Mouse (Mus musculus) C2C12 (cell line): ENCODE data around the gene Ccdc33. TPM values are rescaled to one million over a fixed set of nuclear protein-coding genes. Genes with fewer than 3 reads are reported as not detected.

Experiments
- H3K27me3 ChIP-seq: one replicate; pipeline ENCODE4 v1.6.1; 2011; ENCODE audit not compliant: control insufficient read depth, insufficient read depth, insufficient read length
- H3K36me3 ChIP-seq: one replicate; pipeline ENCODE4 v1.6.1; 2011; ENCODE audit not compliant: control insufficient read depth, insufficient read depth
- H3K4me3 ChIP-seq: one replicate; pipeline ENCODE4 v1.5.1; 2011; ENCODE audit warnings: mild to moderate bottlenecking, control low read depth; ENCODE audit not compliant: poor library complexity, insufficient read depth, severe bottlenecking
- H3K79me2 ChIP-seq: one replicate; pipeline ENCODE4 v1.6.1; 2011; ENCODE audit not compliant: control insufficient read depth, insufficient read depth
- H3K79me3 ChIP-seq: one replicate; pipeline ENCODE4 v1.6.1; 2011; ENCODE audit warnings: low read depth, control low read depth
- H3ac ChIP-seq: one replicate; pipeline ENCODE3; 2011; ENCODE audit warnings: low read depth; ENCODE audit not compliant: control insufficient read depth, insufficient read length
- CEBPB ChIP-seq: IDR thresholded peaks from one replicate; pipeline ENCODE4 v1.6.1; 2011; ENCODE audit warnings: low read depth, mild to moderate bottlenecking, control low read depth, moderate library complexity
- CTCF ChIP-seq: IDR thresholded peaks from one replicate; pipeline ENCODE4 v1.5.1; 2011; ENCODE audit not compliant: control insufficient read depth, insufficient read depth, insufficient read length
- FOSL1 ChIP-seq: IDR thresholded peaks from one replicate; pipeline ENCODE4 v1.8.0; 2011; ENCODE audit warnings: mild to moderate bottlenecking, low read length; ENCODE audit not compliant: poor library complexity, insufficient read depth, severe bottlenecking
- MAX ChIP-seq: IDR thresholded peaks from one replicate; pipeline ENCODE4 v1.6.1; 2011; ENCODE audit warnings: mild to moderate bottlenecking, control low read depth
- MYOD1 ChIP-seq: IDR thresholded peaks from one replicate; pipeline ENCODE4 v1.6.1; 2011; ENCODE audit warnings: low read depth; ENCODE audit not compliant: control insufficient read depth, insufficient read length
- MYOG ChIP-seq: IDR thresholded peaks from one replicate; pipeline ENCODE4 v1.6.1; 2011; ENCODE audit not compliant: control insufficient read depth, insufficient read length; ENCODE audit errors: extremely low read depth
- USF1 ChIP-seq: IDR thresholded peaks from one replicate; pipeline ENCODE4 v1.6.1; 2011; ENCODE audit warnings: low read depth, mild to moderate bottlenecking, control low read depth, moderate library complexity
- polyA plus RNA-seq: library from polyadenylated mRNA; unstranded; fragments of >200 nt; fragmentation: generic; extraction: Trizol; gene quantifications from one replicate; pipeline ENCODE4 v1.2.1, GENCODE M21; 2012; ENCODE audit warnings: missing spikeins

Gene Ccdc33
- polyA plus RNA-seq, 1 experiment, result not detected

DNA sequence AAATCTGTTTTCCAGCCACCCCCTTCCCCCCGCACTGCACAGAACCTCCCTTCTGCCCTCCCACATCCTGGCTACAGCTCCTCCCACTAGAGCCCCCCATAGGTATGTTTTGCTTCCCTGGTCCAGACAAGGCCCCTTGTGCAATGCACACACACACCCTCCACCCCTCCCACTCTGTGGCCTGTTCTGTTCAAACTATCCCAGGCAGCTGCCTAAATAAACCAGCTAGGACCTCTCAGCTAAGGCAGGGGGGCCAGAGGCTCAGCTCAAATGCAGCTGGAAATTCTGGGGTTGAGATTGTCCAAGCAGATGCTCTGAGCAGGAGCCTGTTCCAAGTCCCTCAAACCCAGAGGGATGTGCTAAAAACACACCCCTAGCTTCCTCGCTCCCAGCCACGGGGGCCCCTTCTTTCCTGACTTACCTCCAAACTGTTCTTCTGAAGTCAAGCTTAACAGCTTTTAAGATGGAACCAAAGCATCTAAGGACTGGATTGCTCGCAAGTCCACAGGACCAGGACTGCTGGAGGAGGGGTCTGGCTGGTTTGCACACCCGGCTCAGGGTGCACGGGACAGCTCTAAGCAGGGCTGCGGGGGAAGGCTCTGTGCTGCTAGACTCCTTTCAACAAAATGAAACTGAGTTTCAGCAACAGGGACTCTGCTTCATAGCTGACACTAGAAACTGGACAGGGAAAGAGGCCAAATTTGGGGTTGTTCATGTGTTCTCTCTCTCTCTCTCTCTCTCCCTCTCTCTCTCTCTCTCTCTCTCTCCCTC, 40.1 kb upstream of the Ccdc33 start:
- TF ChIP-seq CEBPB, result no peak
- TF ChIP-seq MYOG, result no peak
- TF ChIP-seq MYOD1, result no peak
- TF ChIP-seq MAX, result no peak
- Histone ChIP-seq H3K36me3 (no peaks in the 10 kb centered on the region), H3ac (no peak overlapping the region), H3K4me3 (no peak overlapping the region), H3K27me3 (no peaks in the 10 kb centered on the region), H3K79me3 (no peaks in the 10 kb centered on the region), H3K79me2 (no peaks in the 10 kb centered on the region)

DNA sequence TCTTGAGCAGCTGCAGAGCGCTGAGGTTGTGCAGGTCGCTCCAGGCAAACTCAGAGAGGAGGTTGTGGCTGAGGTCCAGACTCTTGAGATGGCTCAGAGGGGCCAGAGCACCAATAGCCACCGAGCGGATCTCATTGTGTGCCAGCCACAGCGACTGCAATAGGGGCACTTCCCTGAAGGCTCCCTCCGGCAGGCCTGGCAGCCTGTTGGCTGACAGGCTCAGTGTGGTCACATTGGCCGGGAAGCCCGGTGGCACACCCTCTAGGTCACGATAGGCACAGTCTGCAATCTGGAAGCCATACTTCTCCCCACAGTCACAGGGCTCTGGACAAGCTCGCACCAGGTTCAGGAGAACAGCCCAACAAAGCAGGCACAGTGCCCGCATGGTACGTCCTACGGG, 39.2 kb upstream of the Ccdc33 start:
- Histone ChIP-seq H3K4me3 (no peak overlapping the region), H3K27me3 (no peaks in the 10 kb centered on the region)

DNA sequence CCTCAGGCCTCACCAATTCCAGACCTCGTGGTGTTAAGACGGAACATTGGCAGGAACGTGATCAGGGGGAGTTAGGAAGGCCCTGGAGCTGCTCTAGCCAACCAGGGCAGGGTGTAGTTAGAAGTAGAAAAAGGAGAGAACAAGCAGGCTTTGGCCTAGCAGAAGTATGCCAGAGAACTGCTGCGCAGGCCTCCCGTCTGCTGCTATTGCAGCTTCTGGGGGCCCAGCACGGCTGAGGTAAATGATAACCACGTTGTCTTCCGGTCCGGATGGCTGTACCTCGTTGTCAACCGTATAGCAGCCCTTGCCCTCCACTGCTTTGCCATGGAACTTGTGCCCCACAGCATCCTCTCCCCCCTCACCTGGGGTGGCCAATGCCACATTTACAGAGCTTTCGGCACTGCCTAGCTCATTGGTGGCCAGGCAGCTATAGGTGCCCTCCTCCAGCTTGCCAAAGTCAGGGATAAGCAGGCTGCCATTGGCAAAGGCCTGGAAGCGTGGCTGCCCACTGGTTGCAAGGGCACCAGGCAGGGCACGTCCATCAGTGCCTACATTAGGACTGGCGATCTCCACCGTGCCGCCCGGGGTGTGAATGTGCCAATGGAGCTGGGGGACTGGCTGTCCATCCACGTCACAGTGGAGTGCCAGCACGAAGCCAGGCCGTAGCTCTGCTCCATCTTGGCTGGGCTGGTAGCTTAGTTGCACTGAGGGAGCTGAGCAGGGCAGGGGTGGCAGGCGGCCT, 38.4 kb upstream of the Ccdc33 start:
- H3K79me2 ChIP-seq, result no peaks in the 10 kb centered on the region
- H3K36me3 ChIP-seq, result no peaks in the 10 kb centered on the region
- no peaks in the 10 kb centered on the region for H3K27me3 ChIP-seq
- no peak overlapping the region for H3ac ChIP-seq
- TF ChIP-seq MYOG (no peak), MYOD1 (no peak), FOSL1 (no peak), CTCF (no peak), MAX (no peak), USF1 (no peak), CEBPB (no peak)
- H3K4me3 ChIP-seq, result no peak overlapping the region
- no peaks in the 10 kb centered on the region for H3K79me3 ChIP-seq

More for the DNA sequence above, 39.2 kb upstream of the Ccdc33 start:
- TF ChIP-seq MAX (no peak), USF1 (no peak), CEBPB (no peak), MYOD1 (no peak), CTCF (no peak), FOSL1 (no peak), MYOG (no peak)
- Histone ChIP-seq H3ac (no peak overlapping the region), H3K79me3 (no peaks in the 10 kb centered on the region), H3K79me2 (no peaks in the 10 kb centered on the region), H3K36me3 (no peaks in the 10 kb centered on the region)

DNA sequence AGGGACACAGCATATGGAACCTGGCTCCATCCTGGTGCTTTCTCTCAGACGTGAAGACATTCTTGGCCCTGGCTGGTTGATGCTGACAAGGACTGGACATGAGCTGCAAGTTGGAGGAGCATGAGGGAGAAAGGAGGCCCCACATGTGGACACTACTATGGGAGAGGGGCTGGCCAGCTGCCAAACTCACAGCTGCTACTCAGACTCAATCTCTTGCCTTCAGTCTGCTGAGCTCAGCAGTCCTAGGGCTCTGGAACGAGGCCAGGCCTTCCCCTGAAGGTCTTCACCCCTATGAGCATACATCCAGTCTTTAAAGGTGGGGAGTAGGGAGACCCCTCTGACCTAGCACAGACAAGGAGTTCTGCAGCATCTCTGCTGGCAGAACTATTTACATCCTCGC, 36.7 kb upstream of the Ccdc33 start:
- no peak overlapping the region for H3ac ChIP-seq
- TF ChIP-seq MYOD1 (no peak), MAX (no peak), FOSL1 (no peak)
- no peaks in the 10 kb centered on the region for H3K79me2 ChIP-seq
- no peaks in the 10 kb centered on the region for H3K36me3 ChIP-seq
- no peaks in the 10 kb centered on the region for H3K79me3 ChIP-seq
- no peak overlapping the region for H3K4me3 ChIP-seq
- no peaks in the 10 kb centered on the region for H3K27me3 ChIP-seq

DNA sequence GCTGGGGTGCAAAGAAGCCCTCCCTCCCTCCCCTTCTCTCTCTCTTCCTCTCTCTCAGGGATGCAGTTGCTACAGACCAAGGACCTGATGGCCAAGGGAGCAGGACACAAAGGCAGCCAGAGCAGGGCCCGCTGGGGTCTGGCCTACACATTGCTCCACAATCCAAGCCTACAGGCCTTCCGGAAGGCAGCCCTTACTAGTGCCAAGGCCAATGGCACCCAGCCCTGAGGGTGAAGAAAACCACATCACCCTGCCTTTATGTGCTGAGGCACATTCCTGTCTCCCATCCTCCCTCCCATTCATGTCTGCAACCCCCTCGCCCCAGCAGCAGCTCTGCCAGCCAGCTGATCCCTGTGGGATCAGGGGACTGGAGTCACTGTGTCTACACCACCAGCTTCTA, 34.5 kb upstream of the Ccdc33 start:
- H3K36me3 ChIP-seq, result no peaks in the 10 kb centered on the region
- no peaks in the 10 kb centered on the region for H3K79me3 ChIP-seq
- no peak for TF ChIP-seq CEBPB
- no peak for TF ChIP-seq USF1
- no peak for TF ChIP-seq FOSL1
- no peak for TF ChIP-seq MAX
- TF ChIP-seq MYOG, result no peak
- no peak for TF ChIP-seq CTCF
- TF ChIP-seq MYOD1, result no peak
- H3ac ChIP-seq, result no peak overlapping the region
- H3K79me2 ChIP-seq, result no peaks in the 10 kb centered on the region
- H3K4me3 ChIP-seq, result no peak overlapping the region
- H3K27me3 ChIP-seq, result no peaks in the 10 kb centered on the region
